ENCODE assay signal across 22 mouse cellular contexts in the genomic region with DNA sequence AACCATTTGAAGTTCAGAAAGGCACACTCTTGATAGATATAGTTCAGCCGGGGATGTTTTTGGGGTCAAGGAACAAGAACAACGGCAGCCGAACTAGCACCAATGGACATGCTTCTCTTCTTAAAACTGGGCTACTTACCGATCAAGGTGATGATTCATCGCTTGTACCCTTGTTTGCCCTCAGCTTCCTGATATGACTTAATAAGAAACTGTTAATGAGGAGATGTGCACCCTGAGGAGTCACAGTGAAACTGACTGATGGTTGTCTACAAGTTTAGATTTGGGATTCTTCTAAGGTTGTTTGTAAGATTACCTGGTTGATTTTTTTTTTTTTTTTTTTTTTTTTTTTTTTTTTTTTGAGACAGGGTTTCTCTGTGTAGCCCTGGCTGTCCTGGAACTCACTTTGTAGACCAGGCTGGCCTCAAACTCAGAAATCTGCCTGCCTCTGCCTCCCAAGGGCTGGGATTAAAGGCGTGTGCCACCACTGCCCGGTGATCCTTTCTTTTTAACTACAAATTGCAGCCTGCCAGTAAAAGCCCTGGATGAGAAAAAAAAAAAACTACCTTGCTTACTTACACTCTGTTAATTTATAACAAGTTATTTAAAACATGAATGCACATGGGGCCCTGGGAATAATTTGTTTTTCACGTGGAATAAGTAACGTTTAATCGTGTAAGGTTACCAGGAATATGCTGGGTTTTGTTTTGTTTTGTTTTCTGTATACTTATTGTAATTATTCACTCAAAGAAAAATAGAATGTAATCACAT.
A peak's percentile ranks its signal among the peaks of the same experiment; 100 is the strongest.
DNase-seq lines count a peak whose midpoint lies in the region; ATAC-seq and TF ChIP-seq lines count a peak whose summit lies in the region.
"Had no signal": no experiment of that assay in that cellular context is flagged by ENCODE, and none has a peak within 500 bp of the region (broad histone marks: within the 10 kb centered on the region; RNA-seq: fewer than 3 reads in every experiment).

No protein-coding gene starts in this region.

- no peak for TF ChIP-seq CTCF in MEL (IDR thresholded peaks at IDR 0.05 in 2 of 3, conservative IDR thresholded peaks at IDR 0.05 in 1 of 3; ENCODE audit: control insufficient read depth in 1 of 3, insufficient read depth in 1 of 3, low read depth in 2 of 3, low read length in 3 of 3, poor library complexity in 1 of 3, severe bottlenecking in 1 of 3)

- peaks cover 15% of the 10 kb centered on the region for H3K4me1 ChIP-seq in kidney, embryonic 14.5 days (ENCODE audit: control insufficient read depth, insufficient read depth, low read length)
- H3K4me1 ChIP-seq in MEL (ENCODE audit: control insufficient read depth in 1 of 2, insufficient read depth in 2 of 2, low read length in 2 of 2): peaks cover 26 to 43% of the 10 kb centered on the region in 2 experiments
- H3K4me1 ChIP-seq: forebrain, embryonic 13.5 days had no signal

- WGBS in kidney, embryonic 14.5 days: 83% methylated on average over 10 of the region's 10 CpGs

- H3K27ac ChIP-seq in kidney, embryonic 14.5 days (ENCODE audit: low read depth, low read length): no peak overlapping the region
- H3K27ac ChIP-seq in MEL (ENCODE audit: control insufficient read depth, low read depth, low read length): no peak overlapping the region
- H3K27ac ChIP-seq: embryonic facial prominence, embryonic 13.5 days; forebrain, embryonic 13.5 days; gastrocnemius, adult 2 months; heart, adult 2 months; heart, embryonic 15.5 days; hindbrain, embryonic 14.5 days had no signal

- no peaks in the 10 kb centered on the region for H3K9me3 ChIP-seq in kidney, embryonic 14.5 days (ENCODE audit: control insufficient read depth, low read length)
- no peaks in the 10 kb centered on the region for H3K9me3 ChIP-seq in MEL (replicated peaks; ENCODE audit: insufficient read depth, low read length)
- H3K9me3 ChIP-seq: embryonic facial prominence, embryonic 13.5 days; forebrain, embryonic 13.5 days; G1E; heart, embryonic 15.5 days had no signal

- H3K79me2 ChIP-seq in MEL (ENCODE audit: control insufficient read depth, insufficient read depth, low read length, poor library complexity): no peaks in the 10 kb centered on the region; the same call in 1 of the 2 replicates

- H3K27me3 ChIP-seq in kidney, embryonic 14.5 days (ENCODE audit: control insufficient read depth, insufficient read depth, low read length): no peaks in the 10 kb centered on the region
- H3K27me3 ChIP-seq in MEL (ENCODE audit: control insufficient read depth in 1 of 2, insufficient read depth in 2 of 2, low read length in 2 of 2): no peaks in the 10 kb centered on the region
- H3K27me3 ChIP-seq: embryonic facial prominence, embryonic 13.5 days; forebrain, embryonic 13.5 days; heart, embryonic 15.5 days had no signal

- TF ChIP-seq POLR2A in MEL (IDR thresholded peaks at IDR 0.05; ENCODE audit: control insufficient read depth in 1 of 2, insufficient read depth in 1 of 2, low read depth in 1 of 2, low read length in 2 of 2, poor library complexity in 1 of 2): no peak

- no peak for TF ChIP-seq RAD21 in MEL (IDR thresholded peaks at IDR 0.05; ENCODE audit: low read depth, low read length)

- no peak overlapping the region for H3K4me3 ChIP-seq in kidney, embryonic 14.5 days (ENCODE audit: low read length)
- H3K4me3 ChIP-seq in MEL (ENCODE audit: control insufficient read depth in 1 of 2, insufficient read depth in 1 of 2, low read depth in 2 of 2, low read length in 2 of 2): no peak overlapping the region
- H3K4me3 ChIP-seq: embryonic facial prominence, embryonic 13.5 days; forebrain, embryonic 13.5 days; gastrocnemius, adult 2 months; heart, adult 2 months; heart, embryonic 15.5 days had no signal

- no peak for ATAC-seq in kidney, embryonic 14.5 days (ENCODE audit: low FRiP score, low TSS enrichment)
- peak; percentile 69 for ATAC-seq in inflammation-experienced regulatory T-cells, adult 6 months
- ATAC-seq: forebrain, embryonic 13.5 days; forebrain, postnatal 0 days had no signal

- no peaks in the 10 kb centered on the region for H3K36me3 ChIP-seq in kidney, embryonic 14.5 days (ENCODE audit: control insufficient read depth, insufficient read depth, low read length)
- H3K36me3 ChIP-seq in MEL (ENCODE audit: control insufficient read depth in 1 of 2, insufficient read depth in 2 of 2, low read length in 2 of 2): peaks cover 0 to 62% of the 10 kb centered on the region in 2 experiments; a peak in 2 of 4 replicates
- H3K36me3 ChIP-seq: embryonic facial prominence, embryonic 13.5 days; heart, embryonic 15.5 days had no signal

- TF ChIP-seq EP300 in MEL (IDR thresholded peaks at IDR 0.05; ENCODE audit: low read depth in 1 of 2, low read length in 2 of 2): no peak

- DNase-seq in kidney, adult 9 months: peak; percentile 61
- DNase-seq in CD4-positive, CD25-positive, alpha-beta regulatory T cell, adult 2 months (ENCODE audit: low read depth, low spot score): peak; percentile 68
- DNase-seq in MEL (ENCODE audit: low read depth, low spot score): no peak
- no peak for DNase-seq in lung, adult 18-20 months
- DNase-seq in right cerebral cortex, adult 2 months (ENCODE audit: low spot score in 2 of 2): no peak
- no peak for DNase-seq in lung, postnatal 10 days
- DNase-seq: adrenal gland, postnatal 14 days; cerebellum, adult 11-12 months; cerebellum, adult 9-10 months; cerebellum, postnatal 25 days; forebrain, postnatal 0 days; gastrocnemius, adult 2 months; heart, adult 2 months; heart, postnatal 14 days had no signal

- no peak overlapping the region for H3K9ac ChIP-seq in kidney, embryonic 14.5 days (ENCODE audit: low read depth, low read length)
- no peak overlapping the region for H3K9ac ChIP-seq in MEL (ENCODE audit: control insufficient read depth, low read depth, low read length, poor library complexity, severe bottlenecking)
- H3K9ac ChIP-seq: embryonic facial prominence, embryonic 13.5 days; forebrain, embryonic 13.5 days; forebrain, postnatal 0 days; heart, embryonic 15.5 days; hindbrain, embryonic 14.5 days had no signal

- H3K4me2 ChIP-seq in kidney, embryonic 14.5 days (replicated peaks; ENCODE audit: low read depth, low read length): no peak overlapping the region
- H3K4me2 ChIP-seq: embryonic facial prominence, embryonic 13.5 days; forebrain, embryonic 13.5 days; heart, embryonic 11.5 days; heart, embryonic 15.5 days; hindbrain, embryonic 14.5 days had no signal

TF ChIP-seq in MEL, 35 proteins besides CTCF, POLR2A, EP300 and RAD21:
- TF ChIP-seq TCF12 (IDR thresholded peaks at IDR 0.05; ENCODE audit: low read depth, low read length): no peak
- no peak for TF ChIP-seq JUND (IDR thresholded peaks at IDR 0.05; ENCODE audit: low read depth, low read length)
- no peak for TF ChIP-seq GABPA (IDR thresholded peaks at IDR 0.05; ENCODE audit: low read depth, low read length)
- TF ChIP-seq BHLHE40 (IDR thresholded peaks at IDR 0.05; ENCODE audit: borderline replicate concordance, low read depth, low read length): no peak
- TF ChIP-seq ZNF384 (IDR thresholded peaks at IDR 0.05; ENCODE audit: low read depth, low read length): peak; percentile 52; the same call in 1 of the 2 replicates
TF ChIP-seq in MEL: peak in this region for 1.

Comparison
In these comparisons a context has a peak if more than half of its experiments do, and no peak if none do; other contexts are left out.
1. DNase-seq: peak in kidney, adult 9 months (single experiment) and CD4-positive, CD25-positive, alpha-beta regulatory T cell, adult 2 months (single experiment); none in MEL (single experiment), lung, adult 18-20 months (0 of 2), right cerebral cortex, adult 2 months (0 of 2) and lung, postnatal 10 days (single experiment).